Mouse (Mus musculus): ENCODE measurements around the gene Stil.
"Not testable (repeated sequence)": the region's sequence is repeated elsewhere in the genome, so short reads cannot be mapped to it uniquely, and the experiment has no call there.

The Stil gene

GRCm38 (mm10) chr4:114999773-115000428 lies at the start of gene Stil:
Stil (plus strand) TSS chr4:115000159.
- DNase-seq (ENCODE audit: low read depth, low spot score): peak; percentile 98

- no peak for DNase-seq (ENCODE audit: low read depth, low spot score)
Observed at GRCm38 (mm10) chr4:114953172-114953571, 46.8 kb upstream of the Stil start.

GRCm38 (mm10) chr4:114957403-114957802 lies 42.6 kb upstream of the Stil start:
- DNase-seq (ENCODE audit: low read depth, low spot score): no peak

- no peak for DNase-seq (ENCODE audit: low read depth, low spot score)
Observed at GRCm38 (mm10) chr4:114958231-114958630, 41.7 kb upstream of the Stil start.

- no peak for DNase-seq (ENCODE audit: low read depth, low spot score)
Observed at GRCm38 (mm10) chr4:114958786-114959185, 41.2 kb upstream of the Stil start.

- DNase-seq (ENCODE audit: low read depth, low spot score): no peak
Observed at GRCm38 (mm10) chr4:114959533-114959932, 40.4 kb upstream of the Stil start.

- not testable (repeated sequence) for DNase-seq (ENCODE audit: low read depth, low spot score)
Observed at GRCm38 (mm10) chr4:114960881-114961280, 39.1 kb upstream of the Stil start.

GRCm38 (mm10) chr4:114970736-114971135 lies 29.2 kb upstream of the Stil start:
- no peak for DNase-seq (ENCODE audit: low read depth, low spot score)

- DNase-seq (ENCODE audit: low read depth, low spot score): no peak
Observed at GRCm38 (mm10) chr4:114973229-114973740, 26.7 kb upstream of the Stil start.

GRCm38 (mm10) chr4:114982619-114983018 lies 17.3 kb upstream of the Stil start:
- no peak for DNase-seq (ENCODE audit: low read depth, low spot score)

GRCm38 (mm10) chr4:114983020-114983419 lies 16.9 kb upstream of the Stil start:
- DNase-seq (ENCODE audit: low read depth, low spot score): peak; percentile 50

GRCm38 (mm10) chr4:114986211-114986590 lies 13.8 kb upstream of the Stil start:
- DNase-seq (ENCODE audit: low read depth, low spot score): no peak

- DNase-seq (ENCODE audit: low read depth, low spot score): peak; percentile 89
Observed at GRCm38 (mm10) chr4:114986591-114987432, 13.1 kb upstream of the Stil start, which contains the start of gene Cmpk1. Cmpk1 (minus strand) TSS chr4:114987241.

GRCm38 (mm10) chr4:114994218-114994617 lies 5.7 kb upstream of the Stil start:
- no peak for DNase-seq (ENCODE audit: low read depth, low spot score)

GRCm38 (mm10) chr4:114997051-114997450 lies 2.9 kb upstream of the Stil start:
- peak; percentile 72 for DNase-seq (ENCODE audit: low read depth, low spot score)

- DNase-seq (ENCODE audit: low read depth, low spot score): no peak
Observed at GRCm38 (mm10) chr4:114999445-114999772, 550 bp upstream of the Stil start.

GRCm38 (mm10) chr4:115000429-115000795 lies 453 bp downstream of the Stil start:
- DNase-seq (ENCODE audit: low read depth, low spot score): peak; percentile 35

GRCm38 (mm10) chr4:115014276-115014675 lies 14.3 kb downstream of the Stil start:
- DNase-seq (ENCODE audit: low read depth, low spot score): no peak

- no peak for DNase-seq (ENCODE audit: low read depth, low spot score)
Observed at GRCm38 (mm10) chr4:115019997-115020396, 20.0 kb downstream of the Stil start.

- DNase-seq (ENCODE audit: low read depth, low spot score): no peak
Observed at GRCm38 (mm10) chr4:115035043-115035442, 35.1 kb downstream of the Stil start.

GRCm38 (mm10) chr4:115038242-115038641 lies 38.3 kb downstream of the Stil start:
- DNase-seq (ENCODE audit: low read depth, low spot score): peak; percentile 51

- no peak for DNase-seq (ENCODE audit: low read depth, low spot score)
Observed at GRCm38 (mm10) chr4:115045621-115046020, 45.7 kb downstream of the Stil start.

- peak; percentile 59 for DNase-seq (ENCODE audit: low read depth, low spot score)
Observed at GRCm38 (mm10) chr4:115047750-115048149, 47.8 kb downstream of the Stil start.
